Mouse (Mus musculus) CH12.LX (cell line): ENCODE data around the gene Hes6. TPM values are rescaled to one million over a fixed set of nuclear protein-coding genes. Genes with fewer than 3 reads are reported as not detected.
A peak's percentile ranks its signal among the peaks of the same experiment; 100 is the strongest.

ENCODE experiments used
- DNase-seq: peaks from one replicate; pipeline ENCODE4 v3.0.0-alpha.2; 2013; ENCODE audit errors: extremely low read depth
- H3K27ac ChIP-seq: 2 replicates; pipeline ENCODE4 v1.5.1; 2012; ENCODE audit warnings: low read depth, mild to moderate bottlenecking, control low read depth, moderate library complexity; ENCODE audit not compliant: insufficient read depth
- H3K27me3 ChIP-seq: replicated peaks from 2 replicates; pipeline ENCODE3; 2012; ENCODE audit warnings: inconsistent platforms
- H3K36me3 ChIP-seq, 2 experiments: replicated peaks in 1 of 2; 2 replicates each; pipeline versions ENCODE3 to v1.6.1; 2012; ENCODE audit warnings: inconsistent platforms in 1 of 2, low read length in 1 of 2, mild to moderate bottlenecking in 1 of 2, mixed read lengths in 1 of 2, moderate library complexity in 1 of 2; ENCODE audit not compliant: control insufficient read depth in 1 of 2, insufficient read depth in 1 of 2
- H3K4me1 ChIP-seq, 2 experiments: 2 replicates each; pipeline ENCODE4 v1.6.1; 2012; ENCODE audit warnings: inconsistent platforms in 1 of 2, moderate library complexity in 1 of 2; ENCODE audit not compliant: insufficient read depth in 2 of 2, control insufficient read depth in 1 of 2
- H3K4me2 ChIP-seq: 2 replicates; pipeline ENCODE4 v1.6.1; 2012; ENCODE audit warnings: low read depth, mild to moderate bottlenecking, control low read depth; ENCODE audit not compliant: poor library complexity, insufficient read depth, severe bottlenecking
- H3K4me3 ChIP-seq, 3 experiments: fragments of 150-350 bp in 1 of 3; sonication (generic) in 1 of 3; replicated peaks in 1 of 3; 2 replicates each; pipeline versions ENCODE3 to v1.5.1; 2011 to 2012; ENCODE audit warnings: low read depth in 2 of 3, low read length in 2 of 3, mild to moderate bottlenecking in 2 of 3, moderate library complexity in 2 of 3, control low read depth in 1 of 3, improper control_type of control experiment in 1 of 3, inconsistent platforms in 1 of 3, mixed read lengths in 1 of 3; ENCODE audit not compliant: poor library complexity in 1 of 3
- H3K79me2 ChIP-seq: replicated peaks from 2 replicates; pipeline ENCODE4 v1.6.1; 2012; ENCODE audit warnings: mild to moderate bottlenecking, moderate library complexity; ENCODE audit not compliant: control insufficient read depth, poor library complexity, insufficient read depth, severe bottlenecking; ENCODE audit errors: extremely low read depth
- H3K9ac ChIP-seq: 2 replicates; pipeline ENCODE4 v1.6.1; 2012; ENCODE audit warnings: low read depth, mild to moderate bottlenecking, control low read depth, moderate library complexity; ENCODE audit not compliant: insufficient read depth
- H3K9me3 ChIP-seq: replicated peaks from 2 replicates; pipeline ENCODE3; 2012; ENCODE audit warnings: low read length, inconsistent platforms, mixed read lengths
- BHLHE40 ChIP-seq: IDR thresholded peaks from 2 replicates; pipeline ENCODE4 v1.6.1; 2011; ENCODE audit warnings: mild to moderate bottlenecking, low read depth, low read length, improper control_type of control experiment
- CHD1 ChIP-seq: IDR thresholded peaks from 2 replicates; pipeline ENCODE4 v1.6.1; 2012; ENCODE audit warnings: low read depth, low read length, improper control_type of control experiment, inconsistent platforms
- CHD2 ChIP-seq: IDR thresholded peaks from 2 replicates; pipeline ENCODE4 v1.6.1; 2011; ENCODE audit warnings: low read length, improper control_type of control experiment
- CTCF ChIP-seq, 2 experiments: IDR thresholded peaks in 1 of 2; conservative IDR thresholded peaks in 1 of 2; 2 replicates each; pipeline ENCODE4 v1.5.1; 2011 to 2012; ENCODE audit warnings: low read depth in 2 of 2, low read length in 2 of 2, improper control_type of control experiment in 1 of 2, inconsistent platforms in 1 of 2, mild to moderate bottlenecking in 1 of 2, moderate library complexity in 1 of 2
- E2F4 ChIP-seq: IDR thresholded peaks from 2 replicates; pipeline ENCODE4 v1.6.1; 2011; ENCODE audit warnings: low read depth, low read length, improper control_type of control experiment; ENCODE audit not compliant: insufficient replicate concordance
- EP300 ChIP-seq: IDR thresholded peaks from 2 replicates; pipeline ENCODE4 v1.6.1; 2011; ENCODE audit warnings: low read length, improper control_type of control experiment
- ETS1 ChIP-seq: conservative IDR thresholded peaks from 2 replicates; pipeline ENCODE4 v1.6.1; 2012; ENCODE audit warnings: low read depth, mild to moderate bottlenecking, inconsistent platforms, low read length, improper control_type of control experiment, moderate library complexity
- GABPA ChIP-seq: IDR thresholded peaks from 2 replicates; pipeline ENCODE4 v1.6.1; 2012; ENCODE audit warnings: low read depth, low read length, improper control_type of control experiment, inconsistent platforms; ENCODE audit not compliant: insufficient replicate concordance
- IRF4 ChIP-seq: IDR thresholded peaks from 2 replicates; pipeline ENCODE4 v1.6.1; 2014; ENCODE audit warnings: low read depth, mild to moderate bottlenecking, inconsistent platforms, low read length, improper control_type of control experiment
- JUN ChIP-seq: IDR thresholded peaks from 2 replicates; pipeline ENCODE4 v1.6.1; 2011; ENCODE audit warnings: low read depth, mild to moderate bottlenecking, low read length, improper control_type of control experiment, moderate library complexity; ENCODE audit not compliant: insufficient read depth
- KAT2A ChIP-seq: IDR thresholded peaks from 2 replicates; pipeline ENCODE4 v1.6.1; 2012; ENCODE audit warnings: low read length, improper control_type of control experiment, inconsistent platforms; ENCODE audit not compliant: insufficient replicate concordance
- MAFK ChIP-seq: IDR thresholded peaks from 2 replicates; pipeline ENCODE4 v1.6.1; 2011; ENCODE audit warnings: low read length, improper control_type of control experiment; ENCODE audit not compliant: insufficient replicate concordance
- MAX ChIP-seq: IDR thresholded peaks from 2 replicates; pipeline ENCODE4 v1.6.1; 2011; ENCODE audit warnings: low read length, improper control_type of control experiment
- MAZ ChIP-seq: IDR thresholded peaks from 2 replicates; pipeline ENCODE4 v1.6.1; 2012; ENCODE audit warnings: low read depth, mild to moderate bottlenecking, inconsistent platforms, low read length, improper control_type of control experiment, moderate library complexity
- MEF2A ChIP-seq: IDR thresholded peaks from 2 replicates; pipeline ENCODE4 v1.6.1; 2014; ENCODE audit warnings: low read depth, mild to moderate bottlenecking, inconsistent platforms, low read length, improper control_type of control experiment, borderline replicate concordance
- MXI1 ChIP-seq: IDR thresholded peaks from 2 replicates; pipeline ENCODE4 v1.6.1; 2011; ENCODE audit warnings: mild to moderate bottlenecking, low read depth, low read length, improper control_type of control experiment
- MYC ChIP-seq: IDR thresholded peaks from 2 replicates; pipeline ENCODE4 v1.6.1; 2011; ENCODE audit warnings: low read depth, mild to moderate bottlenecking, improper control_type of control experiment, low read length
- NELFE ChIP-seq: IDR thresholded peaks from 2 replicates; pipeline ENCODE4 v1.6.1; 2011; ENCODE audit warnings: low read depth, low read length, improper control_type of control experiment
- PAX5 ChIP-seq: IDR thresholded peaks from 2 replicates; pipeline ENCODE4 v1.6.1; 2012; ENCODE audit warnings: low read length, inconsistent platforms, mixed read lengths
- POLR2A ChIP-seq: IDR thresholded peaks from 2 replicates; pipeline ENCODE4 v1.6.1; 2011; ENCODE audit warnings: low read depth, mild to moderate bottlenecking, improper control_type of control experiment, low read length
- POLR2AphosphoS2 ChIP-seq: IDR thresholded peaks from 2 replicates; pipeline ENCODE4 v1.6.1; 2011; ENCODE audit warnings: low read depth, low read length, improper control_type of control experiment
- RAD21 ChIP-seq: IDR thresholded peaks from 2 replicates; pipeline ENCODE4 v1.6.1; 2011; ENCODE audit warnings: low read depth, mild to moderate bottlenecking, low read length, improper control_type of control experiment, moderate library complexity
- RCOR1 ChIP-seq: conservative IDR thresholded peaks from 2 replicates; pipeline ENCODE4 v1.6.1; 2012; ENCODE audit warnings: low read depth, mild to moderate bottlenecking, inconsistent platforms, low read length, improper control_type of control experiment
- SMC3 ChIP-seq: IDR thresholded peaks from 2 replicates; pipeline ENCODE4 v1.6.1; 2011; ENCODE audit warnings: low read depth, low read length, improper control_type of control experiment
- TCF12 ChIP-seq: IDR thresholded peaks from 2 replicates; pipeline ENCODE4 v1.6.1; 2014; ENCODE audit warnings: low read depth, mild to moderate bottlenecking, inconsistent platforms, low read length, improper control_type of control experiment
- USF1 ChIP-seq: IDR thresholded peaks from 2 replicates; pipeline ENCODE4 v1.6.1; 2014; ENCODE audit warnings: low read depth, mild to moderate bottlenecking, inconsistent platforms, low read length, improper control_type of control experiment
- USF2 ChIP-seq: conservative IDR thresholded peaks from 2 replicates; pipeline ENCODE4 v1.6.1; 2011; ENCODE audit warnings: low read depth, low read length, improper control_type of control experiment
- ZC3H11A ChIP-seq: IDR thresholded peaks from 2 replicates; pipeline ENCODE4 v1.6.1; 2012; ENCODE audit warnings: low read depth, mild to moderate bottlenecking, inconsistent platforms, low read length, improper control_type of control experiment
- ZKSCAN1 ChIP-seq: IDR thresholded peaks from 2 replicates; pipeline ENCODE4 v1.6.1; 2012; ENCODE audit warnings: low read depth, inconsistent platforms, low read length, improper control_type of control experiment, borderline replicate concordance
- ZNF384 ChIP-seq: IDR thresholded peaks from 2 replicates; pipeline ENCODE4 v1.6.1; 2012; ENCODE audit warnings: low read depth, low read length, improper control_type of control experiment, inconsistent platforms
- dilution Hi-C: fragments of 300-500 bp; cut with MboI; formaldehyde crosslinking; loops from 2 replicates; pipeline ENCODE4 v1.14.3; 2020; ENCODE audit warnings: low sequenced_read_pairs; ENCODE audit not compliant: extremely low pct_unique_long_range_greater_than_20kb, extremely low pct_ligation_motif_present
- in situ Hi-C: fragments of 300-500 bp; cut with MboI; formaldehyde crosslinking; loops from 3 replicates; pipeline ENCODE4 v1.14.3; 2019; ENCODE audit warnings: low sequenced_read_pairs, low pct_ligation_motif_present, low pct_unique_long_range_greater_than_20kb, mixed read lengths
- polyA plus RNA-seq: library from polyadenylated mRNA; unstranded; fragments of >175 nt; gene quantifications from 2 replicates; pipeline ENCODE4 v1.2.1, GENCODE M21; 2012; ENCODE audit warnings: low read depth; ENCODE audit not compliant: insufficient read length
- total RNA-seq, 2 experiments: library from RNA; depleted of rRNA; stranded (reverse); fragments of 300-350 nt in 1 of 2; fragments of >200 nt in 1 of 2; gene quantifications; 2 replicates each; pipeline ENCODE4 v1.2.3; 2012 to 2014

Gene Hes6
- total and polyA plus RNA-seq, 3 experiments, result 15.4 to 25.7 (median 21.1) TPM

DNA sequence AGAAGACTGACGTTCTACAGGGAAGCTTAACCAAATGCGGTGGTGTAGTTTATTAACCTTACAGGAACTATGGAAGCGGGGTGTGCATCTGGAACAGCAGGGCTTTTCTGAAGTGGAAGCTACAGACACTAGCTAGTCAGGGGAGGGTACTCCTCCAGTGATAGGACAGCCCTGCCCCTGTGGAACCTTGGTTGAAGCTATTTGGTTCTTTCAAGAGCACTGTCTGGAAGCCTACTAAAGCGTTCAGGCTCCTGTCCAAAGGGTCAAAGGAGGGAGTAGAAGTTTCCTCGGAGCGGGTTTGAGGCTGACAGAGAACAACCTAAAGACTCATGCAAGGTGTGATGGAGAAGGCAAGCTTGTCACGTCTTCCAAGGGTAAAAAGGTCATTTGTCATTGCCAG lies 46.2 kb upstream of the Hes6 start:
- Histone ChIP-seq H3K27ac (no peak overlapping the region), H3K9ac (peak overlapping the region; percentile 1; the same call in 1 of the 2 replicates)
- TF ChIP-seq CHD2 (no peak), JUN (no peak), MAZ (no peak), RAD21 (no peak), GABPA (no peak), USF2 (no peak), CTCF (conservative IDR thresholded peaks at IDR 0.05 in 1 of 2, IDR thresholded peaks at IDR 0.05 in 1 of 2; ENCODE audit: low read depth in 2 of 2, low read length in 2 of 2) (no peak), ZNF384 (no peak), NELFE (no peak), MAX (no peak), BHLHE40 (no peak), ZKSCAN1 (no peak), ETS1 (no peak), SMC3 (no peak), RCOR1 (no peak), MYC (no peak), MXI1 (no peak), TCF12 (no peak), POLR2A (no peak), ZC3H11A (no peak)
- TF ChIP-seq, all 38 proteins: peak for 0
- peaks cover 0 to 18% of the 10 kb centered on the region in 2 experiments for H3K36me3 ChIP-seq
- dilution Hi-C loops (no loop called here), in situ Hi-C loops (no loop called here)
- H3K79me2 ChIP-seq, result peaks cover 3% of the 10 kb centered on the region; the same call in 1 of the 2 replicates
- DNase-seq, result no peak
- H3K4me1 ChIP-seq, result peaks cover 6 to 37% of the 10 kb centered on the region in 2 experiments; a peak in 3 of 4 replicates
- H3K27me3 ChIP-seq, result no peaks in the 10 kb centered on the region
- peak overlapping the region; percentile 37 to 61 (median 39) for H3K4me3 ChIP-seq
- peak overlapping the region; percentile 19 for H3K4me2 ChIP-seq
- H3K9me3 ChIP-seq, result no peaks in the 10 kb centered on the region

DNA sequence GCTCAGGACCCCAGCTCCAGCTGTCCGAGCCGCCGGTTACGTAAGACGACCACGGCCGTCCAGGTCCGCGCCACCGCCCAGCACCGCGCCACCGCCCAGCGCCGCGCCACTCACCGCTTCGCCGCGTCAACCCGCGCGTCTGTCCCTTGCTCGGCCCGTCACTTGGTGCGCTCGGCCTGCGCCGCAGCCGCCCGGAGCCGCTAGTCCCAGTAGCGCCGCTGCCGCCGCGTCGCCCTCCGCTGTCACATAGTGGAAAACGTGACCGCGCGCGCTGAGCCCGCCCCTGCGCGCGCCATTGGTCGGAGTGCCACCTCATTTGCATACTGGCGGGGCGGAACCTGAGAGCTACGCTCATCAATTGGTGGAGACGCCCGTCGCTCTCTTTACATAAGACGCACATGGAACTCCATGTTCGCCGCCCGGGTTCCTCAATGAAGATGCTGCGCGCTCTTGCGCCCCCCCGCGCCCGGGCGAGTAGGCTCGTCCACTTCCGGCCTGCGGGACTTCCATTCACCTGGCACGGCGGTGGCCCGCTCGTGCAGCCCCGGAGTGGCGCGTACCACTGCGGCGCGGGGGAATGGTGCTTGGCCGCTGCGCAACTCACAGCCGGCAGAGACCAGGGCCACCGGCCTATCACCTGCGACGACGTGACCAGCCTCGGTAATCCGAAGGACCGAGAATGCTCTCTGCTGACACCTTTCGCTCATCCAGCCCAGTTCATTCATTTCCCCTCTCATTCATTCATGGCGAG lies 45.4 kb upstream of the Hes6 start, which contains the start of gene Per2:
Gene Per2 (minus strand): TSS at position 266 of the 751 bp plus-strand sequence.
- Histone ChIP-seq H3K4me3 (peak within 1 kb of the TSS; percentile 61 to 87 (median 76)), H3K79me2 (peaks cover 3% of the 10 kb centered on the region; the same call in 1 of the 2 replicates), H3K9ac (peak within 1 kb of the TSS; percentile 53), H3K27me3 (no peaks in the 10 kb centered on the region), H3K36me3 (peaks cover 0 to 13% of the 10 kb centered on the region in 2 experiments), H3K27ac (no peak within 1 kb of the TSS), H3K4me1 (peaks cover 6 to 38% of the 10 kb centered on the region in 2 experiments; a peak in 3 of 4 replicates), H3K9me3 (no peaks in the 10 kb centered on the region), H3K4me2 (peak within 1 kb of the TSS; percentile 58)
- dilution Hi-C loops, result no loop called here
- in situ Hi-C loops, result no loop called here
- DNase-seq, result peak; percentile 99
- TF ChIP-seq ETS1, result 0 out of 2 replicates have a peak, but pooled peaks have one; percentile 21
- 0 out of 2 replicates have a peak, but pooled peaks have one; percentile 10 for TF ChIP-seq MEF2A
- TF ChIP-seq USF1, result no peak; the same call in 1 of the 2 replicates
- no peak for TF ChIP-seq MAZ
- no peak for TF ChIP-seq USF2
- 0 out of 2 replicates have a peak, but pooled peaks have one; percentile 23 for TF ChIP-seq KAT2A
- TF ChIP-seq POLR2AphosphoS2, result no peak
- TF ChIP-seq MAX, result peak; percentile 98
- peak; percentile 50 for TF ChIP-seq NELFE
- peak; percentile 98 for TF ChIP-seq BHLHE40
- no peak for TF ChIP-seq EP300
- TF ChIP-seq IRF4, result peak; percentile 51; the same call in 1 of the 2 replicates
- TF ChIP-seq E2F4, result no peak
- TF ChIP-seq CTCF (conservative IDR thresholded peaks at IDR 0.05 in 1 of 2, IDR thresholded peaks at IDR 0.05 in 1 of 2; ENCODE audit: low read depth in 2 of 2, low read length in 2 of 2), result peak in 1 of 2 experiments; percentile 52; a peak in 2 of 4 replicates
- TF ChIP-seq CHD2, result peak; percentile 89
- peak; percentile 40 for TF ChIP-seq SMC3
- no peak for TF ChIP-seq MAFK
- peak; percentile 62 for TF ChIP-seq POLR2A
- TF ChIP-seq CHD1, result peak; percentile 98
- no peak for TF ChIP-seq PAX5
- no peak for TF ChIP-seq ZNF384
